Mouse (Mus musculus) limb, embryonic 12.5 days (tissue): Measurements from ENCODE around the gene Omt2b. TPM values are rescaled to one million over a fixed set of nuclear protein-coding genes. Genes with fewer than 3 reads are reported as not detected.

Source experiments
- ATAC-seq: fragments of 200-750 bp; cut with Nextera tagmentation; 2 replicates; pipeline ENCODE4 v1.8.0; 2017; ENCODE audit warnings: low read depth, moderate TSS enrichment; ENCODE audit not compliant: insufficient number of reproducible peaks, insufficient read depth, low FRiP score, low TSS enrichment
- H3K27ac ChIP-seq: fragments of 300-500 bp; sonication (generic); 2 replicates; pipeline ENCODE4 v1.5.1; 2016; ENCODE audit warnings: mild to moderate bottlenecking, moderate library complexity
- H3K27me3 ChIP-seq: fragments of 300-500 bp; sonication (generic); 2 replicates; pipeline ENCODE4 v1.6.1; 2016; ENCODE audit warnings: mild to moderate bottlenecking, moderate library complexity
- H3K36me3 ChIP-seq: fragments of 300-500 bp; sonication (generic); 2 replicates; pipeline ENCODE4 v1.6.1; 2016; ENCODE audit warnings: mild to moderate bottlenecking, moderate library complexity
- H3K4me1 ChIP-seq: fragments of 300-500 bp; sonication (generic); replicated peaks from 2 replicates; pipeline ENCODE4 v1.6.1; 2016
- H3K4me2 ChIP-seq: fragments of 300-500 bp; sonication (generic); 2 replicates; pipeline ENCODE4 v1.6.1; 2016; ENCODE audit warnings: mild to moderate bottlenecking, moderate library complexity
- H3K4me3 ChIP-seq: fragments of 300-500 bp; sonication (generic); replicated peaks from 2 replicates; pipeline ENCODE4 v1.5.1; 2016; ENCODE audit warnings: mild to moderate bottlenecking
- H3K9ac ChIP-seq: fragments of 300-500 bp; sonication (generic); replicated peaks from 2 replicates; pipeline ENCODE4 v1.6.1; 2016; ENCODE audit warnings: mild to moderate bottlenecking, moderate library complexity
- H3K9me3 ChIP-seq: fragments of 300-500 bp; sonication (generic); 2 replicates; pipeline ENCODE4 v1.6.1; 2016; ENCODE audit warnings: mild to moderate bottlenecking, moderate library complexity
- WGBS: fragments of 180-500 bp; shearing (Covaris S2); methylation state at CpG from one replicate; pipeline ENCODE4 v1.1.7; 2016; 5-methylcytosine and 5-hydroxymethylcytosine counted together
- polyA plus RNA-seq: library from polyadenylated mRNA; unstranded; fragments of >200 nt; fragmentation: Nextera tagmentation; extraction: Ambion mirVana; gene quantifications from 2 replicates; pipeline ENCODE4 v1.2.1, GENCODE M21; 2016

Omt2b gene
- polyA plus RNA-seq, 1 experiment from 2014 or later = not detected

DNA sequence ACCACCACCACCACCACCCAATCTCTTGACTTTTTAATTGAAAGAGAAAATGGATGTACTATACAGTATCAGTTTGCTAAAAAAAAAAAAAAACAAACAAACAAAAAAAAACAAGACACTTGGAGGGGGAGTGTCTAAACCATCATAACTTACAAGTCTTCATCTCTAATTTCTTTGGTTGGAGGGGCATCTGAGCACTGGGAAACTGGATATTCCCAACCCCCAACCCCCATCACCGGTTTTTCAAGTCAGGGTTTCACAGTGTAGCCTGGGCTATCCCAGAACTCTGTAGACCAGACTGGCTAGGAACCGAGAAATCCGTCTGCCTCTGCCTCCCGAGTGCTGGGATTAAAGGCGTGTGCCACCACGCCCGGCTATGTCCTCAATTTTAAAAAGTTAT lies 42.4 kb downstream of the Omt2b start:
- H3K36me3 ChIP-seq = no peaks in the 10 kb centered on the region
- no peak overlapping the region for H3K9ac ChIP-seq
- no peak for ATAC-seq
- no peak overlapping the region for H3K27ac ChIP-seq
- H3K4me3 ChIP-seq = no peak overlapping the region
- 85% methylated on average over 7 of the region's 7 CpGs for WGBS
- no peaks in the 10 kb centered on the region for H3K27me3 ChIP-seq
- H3K4me1 ChIP-seq = no peaks in the 10 kb centered on the region
- H3K9me3 ChIP-seq = no peaks in the 10 kb centered on the region
- H3K4me2 ChIP-seq = no peak overlapping the region

DNA sequence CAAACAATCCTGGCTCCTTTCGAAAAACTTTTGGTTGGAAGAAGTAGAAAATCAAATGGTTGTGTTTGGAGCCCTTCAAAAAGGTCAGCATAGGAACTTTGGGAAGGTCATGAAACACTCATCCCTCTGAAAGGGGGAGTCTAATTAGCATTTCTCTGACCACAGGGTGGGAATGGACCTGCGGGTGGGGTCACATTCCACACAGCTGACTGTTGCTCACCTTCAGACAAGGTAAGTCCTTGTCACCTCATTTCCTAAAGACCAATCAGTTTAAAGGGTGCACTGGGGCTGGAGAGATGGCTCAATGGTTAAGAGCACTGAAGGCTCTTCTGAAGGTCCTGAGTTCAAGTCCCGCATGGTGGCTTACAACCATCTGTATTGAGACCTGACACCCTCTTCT lies 44.1 kb downstream of the Omt2b start:
- H3K27ac ChIP-seq = no peak overlapping the region
- ATAC-seq = no peak
- 93% methylated on average over 3 of the region's 3 CpGs for WGBS
- no peak overlapping the region for H3K4me2 ChIP-seq
- H3K36me3 ChIP-seq = no peaks in the 10 kb centered on the region
- no peaks in the 10 kb centered on the region for H3K4me1 ChIP-seq
- no peaks in the 10 kb centered on the region for H3K9me3 ChIP-seq
- H3K4me3 ChIP-seq = no peak overlapping the region
- H3K27me3 ChIP-seq = no peaks in the 10 kb centered on the region
- H3K9ac ChIP-seq = no peak overlapping the region

DNA sequence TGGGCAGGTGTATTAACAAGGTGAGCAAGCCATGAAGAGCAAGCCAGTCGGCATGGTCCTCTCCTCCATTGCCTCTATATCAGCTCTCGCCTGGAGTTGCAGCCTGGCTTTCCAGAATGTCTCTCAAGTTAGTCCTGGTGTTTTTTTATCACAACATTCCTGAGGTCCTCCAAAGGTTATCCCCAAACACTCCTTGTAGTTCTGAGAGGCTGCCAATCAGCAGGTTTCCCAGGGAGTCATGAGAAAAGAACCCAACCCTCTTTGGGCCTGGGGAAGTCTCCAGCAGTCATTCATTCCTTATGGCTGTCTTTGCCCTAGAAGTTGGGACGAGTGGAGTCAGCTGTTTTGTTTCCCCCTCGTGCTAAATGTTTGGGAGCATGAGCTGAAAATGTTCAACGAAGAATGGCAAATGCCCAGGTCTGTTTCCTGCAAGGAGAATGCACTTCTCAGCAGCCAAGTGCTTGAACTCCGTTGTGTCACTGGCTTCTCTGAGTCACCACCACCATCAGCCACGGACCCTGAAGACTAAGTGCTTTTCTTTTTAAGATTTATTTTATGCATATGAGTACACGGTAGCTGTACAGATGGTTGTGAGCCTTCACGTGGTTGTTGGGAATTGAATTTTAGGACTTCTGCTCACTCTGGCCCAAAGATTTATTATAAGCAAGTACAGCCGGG lies 45.6 kb downstream of the Omt2b start:
- H3K9me3 ChIP-seq = no peaks in the 10 kb centered on the region
- peaks cover 4% of the 10 kb centered on the region; the same call in 1 of the 2 replicates for H3K27me3 ChIP-seq
- peaks cover 2% of the 10 kb centered on the region for H3K4me1 ChIP-seq
- no peak overlapping the region for H3K27ac ChIP-seq
- H3K36me3 ChIP-seq = no peaks in the 10 kb centered on the region
- WGBS = 82% methylated on average over 10 of the region's 10 CpGs
- no peak for ATAC-seq
- no peak overlapping the region for H3K4me2 ChIP-seq
- no peak overlapping the region for H3K4me3 ChIP-seq
- no peak overlapping the region for H3K9ac ChIP-seq

GRCm38 (mm10) chr9:78374397-78374796 lies 47.0 kb downstream of the Omt2b start:
- Histone ChIP-seq H3K27me3 (peaks cover 11% of the 10 kb centered on the region), H3K4me1 (peaks cover 10% of the 10 kb centered on the region), H3K27ac (no peak overlapping the region), H3K36me3 (no peaks in the 10 kb centered on the region), H3K4me2 (no peak overlapping the region), H3K4me3 (no peak overlapping the region), H3K9ac (no peak overlapping the region), H3K9me3 (no peaks in the 10 kb centered on the region)
- no peak for ATAC-seq
- WGBS = 45% methylated on average over 5 of the region's 5 CpGs

DNA sequence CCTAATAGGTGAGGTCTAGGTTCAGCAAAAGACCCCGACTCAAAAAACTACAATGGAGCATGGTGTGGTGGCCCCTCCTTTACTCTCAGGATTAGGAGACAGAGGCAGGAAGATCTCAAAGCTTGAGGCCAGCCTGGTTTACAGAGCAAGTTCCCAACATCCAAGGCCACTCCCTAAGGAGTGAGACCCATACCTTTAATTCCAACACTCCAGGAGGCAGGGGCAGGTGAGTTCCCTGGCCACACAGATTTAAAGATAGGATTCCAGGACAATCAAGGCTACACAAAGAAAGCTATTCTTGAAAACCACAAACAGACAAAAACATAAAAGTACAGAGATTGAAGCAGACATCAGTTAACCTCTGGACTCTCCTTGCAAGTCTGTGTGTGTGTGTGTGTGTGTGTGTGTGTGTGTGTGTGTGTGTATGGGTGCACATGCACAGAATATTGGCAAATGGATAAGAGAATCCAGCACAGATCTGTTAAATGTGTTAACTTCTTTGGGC lies 47.5 kb downstream of the Omt2b start:
- WGBS = 76% methylated on average over 1 of the region's 1 CpGs
- no peak overlapping the region for H3K4me3 ChIP-seq
- H3K27me3 ChIP-seq = peaks cover 12% of the 10 kb centered on the region

DNA sequence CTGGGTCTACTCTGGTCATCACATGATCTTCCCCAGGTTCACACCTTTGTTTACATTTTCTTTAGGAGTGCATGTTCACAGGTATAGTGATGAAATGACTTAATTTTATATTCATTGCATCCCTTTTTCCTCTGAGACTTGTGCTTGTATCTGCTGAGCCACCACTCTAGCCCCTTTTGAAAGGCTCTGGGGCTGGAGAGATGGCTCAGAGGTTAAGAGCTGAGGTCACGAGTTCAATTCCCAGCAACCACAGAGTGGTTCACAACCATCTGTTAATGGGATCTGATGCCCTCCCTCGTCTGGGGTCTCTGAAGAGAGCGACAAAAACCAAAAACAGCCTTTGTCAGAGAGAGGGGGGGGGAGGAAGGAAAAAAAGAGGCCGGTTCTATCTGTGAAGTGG lies 48.1 kb downstream of the Omt2b start:
- Histone ChIP-seq H3K4me2 (no peak overlapping the region), H3K9me3 (no peaks in the 10 kb centered on the region), H3K36me3 (no peaks in the 10 kb centered on the region), H3K4me1 (peaks cover 10% of the 10 kb centered on the region), H3K4me3 (no peak overlapping the region), H3K27me3 (peaks cover 16% of the 10 kb centered on the region), H3K9ac (no peak overlapping the region), H3K27ac (no peak overlapping the region)
- no peak for ATAC-seq
- WGBS = 55% methylated on average over 4 of the region's 4 CpGs

More for the DNA sequence above, 47.5 kb downstream of the Omt2b start:
- no peak for ATAC-seq
- Histone ChIP-seq H3K4me2 (no peak overlapping the region), H3K36me3 (no peaks in the 10 kb centered on the region), H3K4me1 (peaks cover 10% of the 10 kb centered on the region), H3K9me3 (no peaks in the 10 kb centered on the region), H3K9ac (no peak overlapping the region), H3K27ac (no peak overlapping the region)

GRCm38 (mm10) chr9:78377546-78377945 lies 50.2 kb downstream of the Omt2b start:
- no peak overlapping the region for H3K27ac ChIP-seq
- peak overlapping the region; percentile 68 for H3K4me2 ChIP-seq
- H3K4me3 ChIP-seq = peak overlapping the region; percentile 36
- no peaks in the 10 kb centered on the region for H3K9me3 ChIP-seq
- 30% methylated on average over 8 of the region's 8 CpGs for WGBS
- no peaks in the 10 kb centered on the region for H3K36me3 ChIP-seq
- no peak for ATAC-seq
- H3K4me1 ChIP-seq = peaks cover 10% of the 10 kb centered on the region
- H3K9ac ChIP-seq = peak overlapping the region; percentile 50; the same call in 1 of the 2 replicates
- peaks cover 16% of the 10 kb centered on the region for H3K27me3 ChIP-seq

DNA sequence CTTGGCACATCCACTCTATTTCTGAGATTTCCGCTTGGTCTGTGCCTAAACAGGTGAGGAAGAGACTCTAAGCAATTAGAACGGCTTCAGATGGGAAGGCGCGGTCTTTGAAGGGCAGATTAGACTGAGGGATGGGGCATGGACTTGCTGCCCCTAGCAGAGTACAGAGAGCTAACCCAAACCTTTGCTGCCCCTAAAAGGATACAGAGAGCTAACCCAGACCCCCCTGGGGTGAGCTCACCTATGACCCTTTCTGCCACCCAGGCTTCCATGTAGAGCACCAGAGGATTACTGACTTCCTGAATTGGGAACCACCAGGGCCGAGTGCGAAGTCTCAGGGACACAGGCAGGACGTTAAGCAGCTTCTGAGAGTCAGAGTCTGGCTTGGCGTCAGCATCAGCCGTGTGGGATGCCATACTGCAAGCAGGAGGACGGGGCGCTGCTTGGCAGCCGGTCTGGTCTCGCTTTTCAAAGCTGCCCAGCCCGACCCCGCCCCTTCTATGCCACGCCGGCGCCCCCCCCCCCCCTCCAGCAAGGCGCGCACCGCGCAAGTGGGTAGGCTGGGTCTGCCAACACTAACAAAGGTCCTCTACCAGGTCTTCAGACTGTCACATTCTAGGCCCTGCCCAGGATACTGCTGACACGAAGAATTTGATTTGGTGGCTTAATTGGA lies 50.9 kb downstream of the Omt2b start, which contains the start of gene Ooep:
TSS of gene Ooep (minus strand) at position 613 of the 673 bp plus-strand sequence.
- Histone ChIP-seq H3K9me3 (no peaks in the 10 kb centered on the region), H3K9ac (peak within 1 kb of the TSS; percentile 50)
- 5% methylated on average over 23 of the region's 23 CpGs for WGBS

More for the DNA sequence above, 50.9 kb downstream of the Omt2b start, which contains the start of gene Ooep:
- H3K4me3 ChIP-seq = peak within 1 kb of the TSS; percentile 36
- H3K4me1 ChIP-seq = peaks cover 10% of the 10 kb centered on the region
- H3K27me3 ChIP-seq = peaks cover 16% of the 10 kb centered on the region
- no peak within 1 kb of the TSS for H3K27ac ChIP-seq
- H3K36me3 ChIP-seq = no peaks in the 10 kb centered on the region
- ATAC-seq = peak; percentile 83; the same call in 1 of the 2 replicates
- peak within 1 kb of the TSS; percentile 68 for H3K4me2 ChIP-seq

Other genes with a start within 250 kb of the Omt2b start
- gene Fbxo9, start 218.5 kb upstream of the Omt2b start, polyA plus RNA-seq = 40.6 and 41.4 TPM in 2 replicates
- 35.1 and 37.8 TPM in 2 replicates for gene Ick, start 218.4 kb upstream of the Omt2b start, polyA plus RNA-seq
- gene Gsta4, start 144.8 kb upstream of the Omt2b start, polyA plus RNA-seq = 133 and 140 TPM in 2 replicates
- not detected in 2 replicates for gene Gsta1, start 96.9 kb upstream of the Omt2b start, polyA plus RNA-seq
- gene Gm3776, start 70.5 kb upstream of the Omt2b start, polyA plus RNA-seq = not detected in 2 replicates
- gene Gm10639, start 37.7 kb upstream of the Omt2b start, polyA plus RNA-seq = not detected in 2 replicates
- gene Omt2a, start 12.8 kb upstream of the Omt2b start, polyA plus RNA-seq = not detected in 2 replicates
- gene Gsta2, start 28.2 kb downstream of the Omt2b start, polyA plus RNA-seq = not detected in 2 replicates
- 0.37 and 1.3 TPM in 2 replicates for gene Dppa5a, start 40.6 kb downstream of the Omt2b start, polyA plus RNA-seq
- gene Ooep, start 51.1 kb downstream of the Omt2b start, polyA plus RNA-seq = 2.5 and 3.0 TPM in 2 replicates
- 0.30 and 0.54 TPM in 2 replicates for gene Ddx43, start 68.2 kb downstream of the Omt2b start, polyA plus RNA-seq
- gene Cgas, start 115.6 kb downstream of the Omt2b start, polyA plus RNA-seq = 1.7 TPM in 2 replicates
- gene Mto1, start 120.6 kb downstream of the Omt2b start, polyA plus RNA-seq = 20.3 and 23.5 TPM in 2 replicates
- 0.79 and 0.88 TPM in 2 replicates for gene Gm17324, start 121.2 kb downstream of the Omt2b start, polyA plus RNA-seq
- gene Eef1a1, start 161.6 kb downstream of the Omt2b start, polyA plus RNA-seq = 4,104 and 4,228 TPM in 2 replicates